Mouse (Mus musculus) forebrain, embryonic 11.5 days (tissue): ENCODE measurements around the gene Espnl. TPM values are rescaled to one million over a fixed set of nuclear protein-coding genes. Genes with fewer than 3 reads are reported as not detected.

Source experiments
- ATAC-seq: fragments of 200-750 bp; cut with Nextera tagmentation; replicated peaks from 2 replicates; pipeline ENCODE4 v1.8.0; 2017; ENCODE audit warnings: moderate TSS enrichment; ENCODE audit not compliant: low FRiP score
- DNase-seq: peaks from one replicate; pipeline ENCODE4 v3.0.0-alpha.2; 2017; ENCODE audit warnings: low spot score
- H3K27ac ChIP-seq: fragments of 300-500 bp; sonication (generic); 2 replicates; pipeline ENCODE4 v1.5.1; 2014; ENCODE audit warnings: low read depth, low read length
- H3K27me3 ChIP-seq: fragments of 300-500 bp; sonication (generic); 2 replicates; pipeline ENCODE4 v1.6.1; 2014; ENCODE audit warnings: mild to moderate bottlenecking, low read length, mixed read lengths; ENCODE audit not compliant: control insufficient read depth, insufficient read depth
- H3K36me3 ChIP-seq: fragments of 300-500 bp; sonication (generic); 2 replicates; pipeline ENCODE4 v1.6.1; 2014; ENCODE audit warnings: mild to moderate bottlenecking, low read length, moderate library complexity, mixed read lengths; ENCODE audit not compliant: control insufficient read depth, insufficient read depth
- H3K4me1 ChIP-seq: fragments of 300-500 bp; sonication (generic); replicated peaks from 2 replicates; pipeline ENCODE4 v1.6.1; 2014; ENCODE audit warnings: low read length, mixed read lengths; ENCODE audit not compliant: control insufficient read depth, insufficient read depth
- H3K4me2 ChIP-seq: fragments of 300-500 bp; sonication (generic); 2 replicates; pipeline ENCODE4 v1.6.1; 2014; ENCODE audit warnings: low read depth, mild to moderate bottlenecking, low read length, moderate library complexity, mixed read lengths; ENCODE audit not compliant: severe bottlenecking
- H3K4me3 ChIP-seq: fragments of 300-500 bp; sonication (generic); 2 replicates; pipeline ENCODE4 v1.5.1; 2014; ENCODE audit warnings: low read depth, low read length
- H3K9ac ChIP-seq: fragments of 300-500 bp; sonication (generic); 2 replicates; pipeline ENCODE4 v1.6.1; 2014; ENCODE audit warnings: low read length
- H3K9me3 ChIP-seq: fragments of 300-500 bp; sonication (generic); 2 replicates; pipeline ENCODE4 v1.6.1; 2016; ENCODE audit warnings: low read length, mixed read lengths; ENCODE audit not compliant: control insufficient read depth
- whole genome bisulfite sequencing: fragments of 180-500 bp; shearing (Covaris S2); extraction: QIAGEN DNeasy Blood & Tissue Kit; methylation state at CpG from one replicate; pipeline ENCODE4 v1.1.7; 2014; 5-methylcytosine and 5-hydroxymethylcytosine counted together
- polyA plus RNA-seq: library from polyadenylated mRNA; unstranded; fragments of >200 nt; fragmentation: Nextera tagmentation; extraction: Ambion mirVana; gene quantifications from 2 replicates; pipeline ENCODE4 v1.2.1, GENCODE M21; 2014

Gene Espnl
- polyA plus RNA-seq, 1 experiment from 2014 or later, result 0.08 TPM

GRCm38 (mm10) chr1:91364822-91365644, 43.2 kb downstream of the Espnl start:
- WGBS, result 91% methylated on average over 16 of the region's 16 CpGs
- H3K4me1 ChIP-seq, result peaks cover 3% of the 10 kb centered on the region; the same call in 1 of the 2 replicates

GRCm38 (mm10) chr1:91365816-91366214, 43.9 kb downstream of the Espnl start:
- no peak overlapping the region for H3K27ac ChIP-seq

More at GRCm38 (mm10) chr1:91364822-91365644, 43.2 kb downstream of the Espnl start:
- Histone ChIP-seq H3K27me3 (peaks cover 9% of the 10 kb centered on the region), H3K36me3 (no peaks in the 10 kb centered on the region), H3K4me3 (no peak overlapping the region), H3K4me2 (no peak overlapping the region), H3K27ac (no peak overlapping the region), H3K9me3 (no peaks in the 10 kb centered on the region; the same call in 1 of the 2 replicates), H3K9ac (no peak overlapping the region)
- no peak for ATAC-seq
- no peak for DNase-seq

GRCm38 (mm10) chr1:91366215-91367108, 44.6 kb downstream of the Espnl start, which contains the start of gene Erfe:
TSS of gene Erfe (plus strand) at chr1:91366430.
- H3K4me1 ChIP-seq, result peaks cover 3% of the 10 kb centered on the region; the same call in 1 of the 2 replicates
- H3K36me3 ChIP-seq, result no peaks in the 10 kb centered on the region; the same call in 1 of the 2 replicates
- WGBS, result under 1% methylated on average over 58 of the region's 68 CpGs
- H3K27ac ChIP-seq, result no peak within 1 kb of the TSS
- ATAC-seq (peak; percentile 60), DNase-seq (peak; percentile 88)
- peaks cover 9% of the 10 kb centered on the region for H3K27me3 ChIP-seq
- H3K4me3 ChIP-seq, result peak within 1 kb of the TSS; percentile 42
- no peaks in the 10 kb centered on the region; the same call in 1 of the 2 replicates for H3K9me3 ChIP-seq
- H3K4me2 ChIP-seq, result peak within 1 kb of the TSS; percentile 76
- peak within 1 kb of the TSS; percentile 61 for H3K9ac ChIP-seq

More at GRCm38 (mm10) chr1:91365816-91366214, 43.9 kb downstream of the Espnl start:
- Histone ChIP-seq H3K4me2 (peak overlapping the region; percentile 76; the same call in 1 of the 2 replicates), H3K27me3 (peaks cover 9% of the 10 kb centered on the region), H3K9me3 (no peaks in the 10 kb centered on the region; the same call in 1 of the 2 replicates), H3K4me1 (peaks cover 3% of the 10 kb centered on the region; the same call in 1 of the 2 replicates), H3K9ac (peak overlapping the region; percentile 61; the same call in 1 of the 2 replicates), H3K36me3 (no peaks in the 10 kb centered on the region; the same call in 1 of the 2 replicates), H3K4me3 (peak overlapping the region; percentile 42; the same call in 1 of the 2 replicates)
- ATAC-seq (0 out of 2 replicates have a peak, but pooled peaks have one; percentile 4), DNase-seq (no peak)
- WGBS, result 25% methylated on average over 8 of the region's 8 CpGs

- 94% methylated on average over 3 of the region's 3 CpGs for WGBS
- no peak overlapping the region for H3K9ac ChIP-seq
- H3K4me2 ChIP-seq, result no peak overlapping the region
- no peaks in the 10 kb centered on the region; the same call in 1 of the 2 replicates for H3K9me3 ChIP-seq
- no peak overlapping the region for H3K4me3 ChIP-seq
- H3K27ac ChIP-seq, result no peak overlapping the region
- peaks cover 9% of the 10 kb centered on the region for H3K27me3 ChIP-seq
- H3K36me3 ChIP-seq, result peaks cover under 1% of the 10 kb centered on the region; the same call in 1 of the 2 replicates
- DNase-seq (no peak), ATAC-seq (no peak)
- H3K4me1 ChIP-seq, result peaks cover 3% of the 10 kb centered on the region; the same call in 1 of the 2 replicates
These were observed 45.4 kb downstream of the Espnl start for GRCm38 (mm10) chr1:91367295-91367694.

GRCm38 (mm10) chr1:91369408-91369807, 47.5 kb downstream of the Espnl start:
- 69% methylated on average over 4 of the region's 4 CpGs for WGBS
- no peak overlapping the region for H3K27ac ChIP-seq

GRCm38 (mm10) chr1:91370055-91370454, 48.2 kb downstream of the Espnl start:
- H3K4me3 ChIP-seq, result no peak overlapping the region
- peaks cover 9% of the 10 kb centered on the region for H3K27me3 ChIP-seq
- ATAC-seq, result no peak
- H3K4me1 ChIP-seq, result peaks cover 3% of the 10 kb centered on the region; the same call in 1 of the 2 replicates
- H3K9me3 ChIP-seq, result no peaks in the 10 kb centered on the region
- H3K36me3 ChIP-seq, result peaks cover 15% of the 10 kb centered on the region
- no peak overlapping the region for H3K9ac ChIP-seq
- DNase-seq, result no peak
- no peak overlapping the region for H3K4me2 ChIP-seq
- 90% methylated on average over 23 of the region's 23 CpGs for WGBS
- H3K27ac ChIP-seq, result no peak overlapping the region

More at GRCm38 (mm10) chr1:91369408-91369807, 47.5 kb downstream of the Espnl start:
- Histone ChIP-seq H3K9ac (no peak overlapping the region), H3K27me3 (peaks cover 9% of the 10 kb centered on the region), H3K9me3 (no peaks in the 10 kb centered on the region), H3K36me3 (peaks cover 14% of the 10 kb centered on the region; the same call in 1 of the 2 replicates), H3K4me1 (peaks cover 3% of the 10 kb centered on the region; the same call in 1 of the 2 replicates), H3K4me3 (no peak overlapping the region), H3K4me2 (no peak overlapping the region)
- no peak for ATAC-seq
- DNase-seq, result no peak

- Histone ChIP-seq H3K9ac (no peak overlapping the region), H3K4me2 (no peak overlapping the region), H3K27me3 (no peaks in the 10 kb centered on the region), H3K27ac (no peak overlapping the region), H3K4me3 (no peak overlapping the region), H3K4me1 (no peaks in the 10 kb centered on the region), H3K36me3 (peaks cover 31% of the 10 kb centered on the region), H3K9me3 (no peaks in the 10 kb centered on the region)
- WGBS, result 93% methylated on average over 6 of the region's 6 CpGs
- no peak for DNase-seq
- no peak for ATAC-seq
These were observed 51.5 kb downstream of the Espnl start for GRCm38 (mm10) chr1:91373414-91373835.
